Mouse (Mus musculus): Measurements from ENCODE around the gene Zfp143. TPM values are rescaled to one million over a fixed set of nuclear protein-coding genes. Genes with fewer than 3 reads are reported as not detected.

The Zfp143 gene
- polyA plus RNA-seq (2014; fragmentation: Illumina TruSeq; extraction: RNeasy Lipid Tissue Mini Kit (QIAGEN cat#74804)): 25.2 TPM

DNA sequence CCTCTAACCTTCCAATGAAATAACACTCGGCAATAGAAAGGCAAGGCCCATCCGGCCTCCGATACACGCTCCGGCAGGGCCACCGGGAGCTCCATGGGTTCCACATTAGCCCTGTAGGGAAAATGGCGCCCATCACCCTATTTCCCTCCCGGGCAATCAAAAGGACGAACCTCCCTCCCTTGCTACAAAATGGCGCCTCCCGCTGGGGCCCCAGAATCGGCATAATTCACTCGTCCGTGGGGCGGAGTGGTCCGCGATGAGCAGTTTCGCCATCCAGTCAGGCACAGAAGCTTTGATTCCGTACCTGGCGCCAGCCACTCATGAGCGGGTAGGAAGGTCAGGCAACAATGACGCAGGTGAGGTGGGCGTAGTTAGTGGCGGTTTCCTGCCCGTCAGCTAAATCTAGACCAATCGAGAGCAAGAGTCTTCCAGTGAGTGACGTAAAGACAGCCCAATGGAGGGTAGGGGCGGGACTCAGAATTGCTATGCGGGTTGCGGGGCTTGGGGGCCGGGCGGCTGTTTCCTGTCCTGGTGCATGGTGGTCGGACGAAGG is at the start of gene Zfp143:
Zfp143 (plus strand) TSS at position 19 of the 553 bp plus-strand sequence.

GRCm38 (mm10) chr7:110018117-110018630 is 42.8 kb upstream of the Zfp143 start, which contains the start of gene Ipo7:
Gene Ipo7 (plus strand): TSS chr7:110018274.

GRCm38 (mm10) chr7:110121516-110122288 is 60.7 kb downstream of the Zfp143 start, which contains the start of gene Wee1:
Gene Wee1 (plus strand): TSS chr7:110122046.

Other genes starting within 250 kb of the Zfp143 start
- 2.9 TPM for gene Scube2, start 195.5 kb upstream of the Zfp143 start, polyA plus RNA-seq (2014; fragmentation: Illumina TruSeq; extraction: RNeasy Lipid Tissue Mini Kit (QIAGEN cat#74804))
- 128 TPM for gene Dennd5a, start 100.7 kb upstream of the Zfp143 start, polyA plus RNA-seq (2014; fragmentation: Illumina TruSeq; extraction: RNeasy Lipid Tissue Mini Kit (QIAGEN cat#74804))
- 141 TPM for gene Tmem41b, start 74.3 kb upstream of the Zfp143 start, polyA plus RNA-seq (2014; fragmentation: Illumina TruSeq; extraction: RNeasy Lipid Tissue Mini Kit (QIAGEN cat#74804))
- gene Ipo7, start 42.9 kb upstream of the Zfp143 start, polyA plus RNA-seq (2014; fragmentation: Illumina TruSeq; extraction: RNeasy Lipid Tissue Mini Kit (QIAGEN cat#74804)): 337 TPM
- gene Wee1, start 60.8 kb downstream of the Zfp143 start, polyA plus RNA-seq (2014; fragmentation: Illumina TruSeq; extraction: RNeasy Lipid Tissue Mini Kit (QIAGEN cat#74804)): 37.6 TPM
- 83.4 TPM for gene Swap70, start 160.5 kb downstream of the Zfp143 start, polyA plus RNA-seq (2014; fragmentation: Illumina TruSeq; extraction: RNeasy Lipid Tissue Mini Kit (QIAGEN cat#74804))

All from ovary, adult 10 weeks (tissue).